Mouse (Mus musculus): Measurements from ENCODE around the gene Rasgef1c. TPM values are rescaled to one million over a fixed set of nuclear protein-coding genes. Genes with fewer than 3 reads are reported as not detected.
A peak's percentile ranks its signal among the peaks of the same experiment; 100 is the strongest.

Gene Rasgef1c
- total RNA-seq, 2 experiments from 2014 or later: 0.43 to 0.48 TPM

DNA sequence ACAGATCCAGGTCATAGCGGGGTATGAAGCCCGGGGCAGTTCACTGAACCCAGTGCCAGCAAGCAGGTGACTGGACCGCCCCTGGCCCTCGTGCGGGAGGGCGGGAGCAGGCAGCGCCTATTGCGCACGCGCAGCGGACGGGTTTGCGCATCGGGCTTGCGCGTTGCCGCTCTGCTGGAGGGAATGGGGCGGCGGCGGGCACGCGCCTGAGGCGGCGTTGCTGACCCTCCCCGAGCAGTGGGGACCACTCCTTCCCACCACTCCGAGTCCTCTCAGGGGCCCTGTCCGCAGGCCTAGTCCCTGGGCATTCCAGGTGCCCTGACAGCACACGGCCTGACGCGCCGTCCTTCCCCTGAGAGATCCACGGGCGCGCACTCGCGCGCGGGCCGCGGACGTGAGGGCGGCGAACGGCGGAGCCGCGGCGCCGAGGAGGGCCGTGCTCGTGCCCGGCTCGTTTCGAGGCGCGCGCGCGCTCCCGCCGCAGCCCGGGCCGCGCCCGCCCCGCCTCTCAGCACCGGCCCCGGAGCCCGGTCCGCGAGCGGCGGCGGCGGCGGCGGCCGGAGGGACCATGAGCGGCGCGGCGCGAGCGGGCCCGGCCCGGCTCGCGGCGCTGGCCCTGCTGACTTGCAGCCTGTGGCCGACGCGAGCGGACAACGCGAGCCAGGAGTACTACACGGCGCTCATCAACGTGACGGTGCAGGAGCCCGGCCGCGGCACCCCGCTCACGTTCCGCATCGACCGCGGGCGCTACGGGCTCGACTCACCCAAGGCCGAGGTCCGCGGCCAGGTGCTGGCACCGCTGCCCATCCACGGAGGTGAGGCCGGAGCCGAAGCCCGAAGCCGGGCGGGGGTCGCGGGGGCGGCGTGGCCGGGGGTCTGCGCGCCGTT lies 123.4 kb downstream of the Rasgef1c start, which contains the start of gene Rnf130:
Rnf130 (plus strand) TSS at position 514 of the 888 bp plus-strand sequence.
- DNase-seq: peak; percentile 92

DNA sequence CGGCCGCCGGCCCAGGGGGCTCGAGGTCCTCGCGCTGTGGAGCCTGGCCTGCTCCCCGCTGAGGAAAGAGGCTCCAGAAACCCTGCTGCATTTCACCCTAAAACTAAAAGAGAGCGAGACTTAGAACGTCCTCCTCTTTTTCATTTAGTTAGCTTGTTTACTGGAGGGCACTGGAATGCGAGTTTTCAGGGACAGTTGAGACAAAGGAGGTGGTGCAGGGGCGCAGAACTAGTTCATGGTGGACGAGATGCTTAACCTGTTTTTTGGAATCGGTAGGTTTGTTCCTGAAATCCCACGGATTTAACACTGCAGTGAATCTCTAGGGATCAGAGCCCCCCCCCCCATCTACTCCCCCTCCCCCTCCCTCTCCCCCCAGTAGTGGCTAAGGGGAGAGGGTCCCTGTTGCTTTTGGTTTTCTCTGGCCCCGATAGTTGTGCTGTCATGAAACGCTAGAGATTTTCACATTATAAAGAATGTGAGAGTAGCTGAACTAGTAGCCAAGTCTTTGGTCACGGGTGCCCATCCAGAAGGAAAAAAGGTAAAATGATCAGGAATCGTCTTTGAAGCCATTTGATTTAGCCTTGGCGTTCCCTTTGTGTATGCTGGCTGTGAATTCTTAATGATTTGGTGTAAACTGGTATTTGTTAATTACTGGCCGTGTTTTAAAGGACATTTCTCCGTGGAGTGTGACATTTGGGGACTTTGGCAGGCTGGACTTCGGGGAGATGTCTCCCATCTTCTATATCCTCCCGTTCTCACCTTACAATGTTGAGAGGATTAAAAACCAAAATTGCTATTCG lies 124.3 kb downstream of the Rasgef1c start:
- no peak for DNase-seq

DNA sequence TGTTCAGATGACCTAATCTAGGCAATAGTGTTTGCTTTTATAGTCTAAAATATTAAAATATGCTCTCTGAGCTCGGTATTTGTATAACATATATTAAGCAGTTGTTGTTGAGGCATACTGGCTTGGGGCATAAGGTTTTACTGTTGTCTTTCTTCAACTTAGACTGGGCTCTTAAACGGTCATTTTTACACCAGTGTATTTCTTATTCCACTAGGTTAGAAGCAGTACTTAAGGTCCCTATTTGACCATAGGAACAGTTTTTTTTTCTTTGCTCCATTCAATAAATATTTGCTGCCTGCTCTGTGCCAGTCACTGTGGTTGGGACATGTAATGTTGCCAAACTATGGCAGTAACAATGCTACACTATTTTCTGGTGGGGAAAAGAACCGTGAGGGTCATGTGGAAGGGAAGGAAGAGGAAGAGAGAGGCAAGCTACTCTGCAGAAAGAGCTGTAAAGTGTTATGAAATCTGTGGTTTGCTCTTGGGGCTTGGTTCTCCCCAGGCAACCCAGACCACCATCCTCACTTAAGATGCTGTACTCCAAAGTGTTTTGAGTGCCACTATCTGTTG lies 125.0 kb downstream of the Rasgef1c start:
- DNase-seq: no peak

DNA sequence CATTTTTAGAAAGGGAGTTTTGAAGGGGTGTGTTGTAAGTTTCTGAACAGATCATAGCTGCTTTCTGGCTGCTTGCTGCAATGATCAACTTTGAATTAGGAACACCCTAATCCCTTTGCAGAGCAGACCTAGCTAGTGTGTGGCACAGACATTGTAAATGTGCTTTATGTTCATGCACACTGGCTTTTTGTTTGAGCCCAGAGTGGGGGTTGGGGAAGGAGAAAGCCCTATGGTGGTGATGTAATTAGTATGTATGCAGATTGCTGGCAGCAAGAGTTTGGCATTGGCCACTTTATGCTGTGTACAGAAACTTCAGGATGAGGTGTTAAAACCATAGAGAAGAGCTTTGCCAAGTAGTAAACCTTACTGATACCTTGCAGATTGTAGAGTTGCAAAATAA lies 126.8 kb downstream of the Rasgef1c start:
- no peak for DNase-seq

Small RNA genes lying within 50 kb of the gene (microRNA-seq; reads per million reads assigned to microRNA genes)
- 0 reads per million in 2 experiments for gene Gm23492 (ENCODE audit: borderline replicate concordance in 2 of 2)

Other genes with a start within 250 kb of the Rasgef1c start
- gene Scgb3a1, start 238.2 kb upstream of the Rasgef1c start, total RNA-seq (2021): not detected
- gene Cnot6, start 189.1 kb upstream of the Rasgef1c start, total RNA-seq (2021): 10 to 100 TPM; 12.7 to 13.5 TPM
- gene Gfpt2, start 107.7 kb upstream of the Rasgef1c start, total RNA-seq (2021): 1 to 10 TPM; 5.5 to 6.5 TPM
- gene Mapk9, start 55.1 kb upstream of the Rasgef1c start, total RNA-seq (2021): 10 to 100 TPM; 40.7 to 47.1 TPM
- gene Rnf130, start 123.5 kb downstream of the Rasgef1c start, total RNA-seq (2021): 10 to 100 TPM; 34.8 to 43.4 TPM
- 10 to 100 TPM; 19.8 to 27.3 TPM for gene Tbc1d9b, start 229.6 kb downstream of the Rasgef1c start, total RNA-seq (2021)

All from gastrocnemius, postnatal 25 days (tissue).